28 mouse cellular contexts compared by ENCODE assay signal in genomic region chr15:79677936-79678335, GRCm38 (mm10). TPM values are rescaled to one million over a fixed set of nuclear protein-coding genes. Genes with fewer than 3 reads are reported as not detected.
A peak's percentile ranks its signal among the peaks of the same experiment; 100 is the strongest.
DNase-seq lines count a peak whose midpoint lies in the region; ATAC-seq and TF ChIP-seq lines count a peak whose summit lies in the region.
"Had no signal": no experiment of that assay in that cellular context is flagged by ENCODE, and none has a peak within 500 bp of the region (broad histone marks: within the 10 kb centered on the region; RNA-seq: fewer than 3 reads in every experiment).

No protein-coding gene starts in this region.

- no peak overlapping the region for H3K27ac ChIP-seq in intestine, embryonic 16.5 days (ENCODE audit: low read length)
- no peak overlapping the region for H3K27ac ChIP-seq in intestine, embryonic 15.5 days
- peak overlapping the region; percentile 72 for H3K27ac ChIP-seq in kidney, embryonic 15.5 days
- no peak overlapping the region; the same call in 1 of the 2 replicates for H3K27ac ChIP-seq in liver, embryonic 16.5 days (ENCODE audit: low read length)
- H3K27ac ChIP-seq in liver, postnatal 0 days (ENCODE audit: low read depth): no peak overlapping the region
- H3K27ac ChIP-seq: embryonic facial prominence, embryonic 10.5 days; embryonic facial prominence, embryonic 13.5 days; forebrain, embryonic 12.5 days; forebrain, embryonic 15.5 days; heart, embryonic 15.5 days; hindbrain, embryonic 10.5 days had no signal

- H3K9me3 ChIP-seq in intestine, embryonic 16.5 days (ENCODE audit: control insufficient read depth, low read length): no peaks in the 10 kb centered on the region
- no peaks in the 10 kb centered on the region for H3K9me3 ChIP-seq in intestine, embryonic 15.5 days
- H3K9me3 ChIP-seq in kidney, embryonic 15.5 days (replicated peaks): no peaks in the 10 kb centered on the region
- H3K9me3 ChIP-seq in liver, embryonic 16.5 days (replicated peaks; ENCODE audit: control insufficient read depth, low read length): no peaks in the 10 kb centered on the region
- H3K9me3 ChIP-seq in liver, postnatal 0 days (ENCODE audit: low read length): no peaks in the 10 kb centered on the region
- H3K9me3 ChIP-seq: embryonic facial prominence, embryonic 10.5 days; embryonic facial prominence, embryonic 13.5 days; forebrain, embryonic 12.5 days; forebrain, embryonic 15.5 days; heart, embryonic 12.5 days; heart, embryonic 15.5 days; hindbrain, embryonic 10.5 days had no signal

- H3K27me3 ChIP-seq in intestine, embryonic 16.5 days (replicated peaks; ENCODE audit: control insufficient read depth, insufficient read depth, low read length): no peaks in the 10 kb centered on the region
- no peaks in the 10 kb centered on the region for H3K27me3 ChIP-seq in intestine, embryonic 15.5 days (replicated peaks)
- H3K27me3 ChIP-seq in kidney, embryonic 15.5 days: no peaks in the 10 kb centered on the region
- no peaks in the 10 kb centered on the region for H3K27me3 ChIP-seq in liver, embryonic 16.5 days (ENCODE audit: control insufficient read depth, insufficient read depth, low read depth, low read length)
- H3K27me3 ChIP-seq in liver, postnatal 0 days (ENCODE audit: insufficient read depth, low read length): no peaks in the 10 kb centered on the region
- H3K27me3 ChIP-seq: embryonic facial prominence, embryonic 13.5 days; forebrain, embryonic 12.5 days; forebrain, embryonic 15.5 days; heart, embryonic 12.5 days; heart, embryonic 15.5 days had no signal

- peaks cover 12% of the 10 kb centered on the region; the same call in 1 of the 2 replicates for H3K36me3 ChIP-seq in intestine, embryonic 16.5 days (ENCODE audit: control insufficient read depth, insufficient read depth, low read length)
- peaks cover 38% of the 10 kb centered on the region for H3K36me3 ChIP-seq in intestine, embryonic 15.5 days
- peaks cover 54% of the 10 kb centered on the region for H3K36me3 ChIP-seq in kidney, embryonic 15.5 days
- peaks cover 35% of the 10 kb centered on the region for H3K36me3 ChIP-seq in liver, embryonic 16.5 days (ENCODE audit: control insufficient read depth, insufficient read depth)
- H3K36me3 ChIP-seq in liver, postnatal 0 days (replicated peaks; ENCODE audit: insufficient read depth, low read length): peaks cover 49% of the 10 kb centered on the region

- peak; percentile 53 for ATAC-seq in intestine, embryonic 16.5 days
- ATAC-seq in intestine, embryonic 15.5 days: no peak
- 0 out of 2 replicates have a peak, but pooled peaks have one; percentile 33 for ATAC-seq in kidney, embryonic 15.5 days (replicated peaks; ENCODE audit: low FRiP score)
- peak; percentile 34; the same call in 1 of the 2 replicates for ATAC-seq in liver, embryonic 16.5 days (ENCODE audit: low read depth)
- no peak for ATAC-seq in liver, postnatal 0 days
- ATAC-seq: activated CD4-positive, CD25-positive, alpha-beta regulatory T cell, adult 4 months; forebrain, embryonic 15.5 days had no signal

- no peak overlapping the region for H3K4me2 ChIP-seq in intestine, embryonic 16.5 days (ENCODE audit: low read depth, low read length)
- no peak overlapping the region for H3K4me2 ChIP-seq in intestine, embryonic 15.5 days (replicated peaks)
- H3K4me2 ChIP-seq in kidney, embryonic 15.5 days: no peak overlapping the region
- H3K4me2 ChIP-seq in liver, embryonic 16.5 days (ENCODE audit: low read depth, low read length): no peak overlapping the region
- H3K4me2 ChIP-seq in liver, postnatal 0 days (ENCODE audit: low read depth, low read length): no peak overlapping the region
- H3K4me2 ChIP-seq: embryonic facial prominence, embryonic 13.5 days; forebrain, embryonic 12.5 days; forebrain, embryonic 15.5 days; heart, embryonic 12.5 days; heart, embryonic 15.5 days had no signal

- WGBS in intestine, embryonic 16.5 days: 75% methylated on average over 2 of the region's 2 CpGs
- WGBS in intestine, embryonic 15.5 days: 73% methylated on average over 2 of the region's 2 CpGs
- WGBS in kidney, embryonic 15.5 days: 79% methylated on average over 2 of the region's 2 CpGs
- WGBS in liver, embryonic 16.5 days (ENCODE audit: insufficient replicate concordance): 76% methylated on average over 2 of the region's 2 CpGs
- WGBS in liver, postnatal 0 days (ENCODE audit: insufficient replicate concordance): 74% methylated on average over 2 of the region's 2 CpGs

- TF ChIP-seq CTCF in liver, postnatal 0 days (IDR thresholded peaks at IDR 0.05; ENCODE audit: low read depth): no peak

- H3K9ac ChIP-seq in intestine, embryonic 16.5 days (ENCODE audit: low read depth, low read length): no peak overlapping the region
- H3K9ac ChIP-seq in intestine, embryonic 15.5 days: no peak overlapping the region
- H3K9ac ChIP-seq in kidney, embryonic 15.5 days: no peak overlapping the region
- no peak overlapping the region; the same call in 1 of the 2 replicates for H3K9ac ChIP-seq in liver, embryonic 16.5 days (ENCODE audit: low read depth, low read length)
- no peak overlapping the region for H3K9ac ChIP-seq in liver, postnatal 0 days (replicated peaks)
- H3K9ac ChIP-seq: embryonic facial prominence, embryonic 13.5 days; forebrain, embryonic 12.5 days; forebrain, embryonic 15.5 days; heart, embryonic 12.5 days; heart, embryonic 15.5 days had no signal

- no peak for DNase-seq in kidney, adult 8-10 months
- peak; percentile 42 for DNase-seq in kidney, postnatal 14 days
- DNase-seq in kidney, postnatal 4 days: no peak
- no peak for DNase-seq in liver, postnatal 0 days
- DNase-seq: adrenal gland, adult 8-10 months; adrenal gland, postnatal 25 days; cerebellum, adult 11-12 months; cerebellum, adult 8-10 months; cerebellum, postnatal 10 days; cerebellum, postnatal 36 days; embryo, embryonic 11 days; gastrocnemius, postnatal 25 days; heart, adult 18-20 months; heart, postnatal 10 days; heart, postnatal 36 days had no signal

- H3K4me3 ChIP-seq in intestine, embryonic 16.5 days (ENCODE audit: low read length): no peak overlapping the region
- H3K4me3 ChIP-seq in intestine, embryonic 15.5 days (replicated peaks): no peak overlapping the region
- no peak overlapping the region for H3K4me3 ChIP-seq in kidney, embryonic 15.5 days (replicated peaks)
- H3K4me3 ChIP-seq in liver, embryonic 16.5 days (ENCODE audit: low read depth, low read length): no peak overlapping the region
- no peak overlapping the region for H3K4me3 ChIP-seq in liver, postnatal 0 days (ENCODE audit: low read depth, low read length)
- H3K4me3 ChIP-seq: embryonic facial prominence, embryonic 10.5 days; embryonic facial prominence, embryonic 13.5 days; erythroblast, embryonic 14.5 days; forebrain, embryonic 12.5 days; forebrain, embryonic 15.5 days; heart, embryonic 12.5 days; heart, embryonic 15.5 days; hindbrain, embryonic 10.5 days had no signal

- TF ChIP-seq EP300 in liver, postnatal 0 days (IDR thresholded peaks at IDR 0.05; ENCODE audit: low read depth): no peak

- H3K4me1 ChIP-seq in intestine, embryonic 16.5 days (ENCODE audit: control insufficient read depth, insufficient read depth, low read length): peaks cover 5% of the 10 kb centered on the region; the same call in 1 of the 2 replicates
- peaks cover 4% of the 10 kb centered on the region for H3K4me1 ChIP-seq in intestine, embryonic 15.5 days (replicated peaks)
- peaks cover 18% of the 10 kb centered on the region for H3K4me1 ChIP-seq in kidney, embryonic 15.5 days
- peaks cover 28% of the 10 kb centered on the region for H3K4me1 ChIP-seq in liver, embryonic 16.5 days (ENCODE audit: control insufficient read depth, low read depth, low read length)
- peaks cover 23% of the 10 kb centered on the region for H3K4me1 ChIP-seq in liver, postnatal 0 days (ENCODE audit: insufficient read depth)

RNA-seq across cellular contexts. Expression of gene Tomm22, which starts 7.3 kb away (rescaled TPM):
- 248 and 288 TPM in 2 replicates for polyA plus RNA-seq in intestine, embryonic 16.5 days (2015; fragmentation: Nextera tagmentation; extraction: Ambion mirVana)
- 261 and 272 TPM in 2 replicates for polyA plus RNA-seq in intestine, embryonic 15.5 days (2015; fragmentation: Nextera tagmentation; extraction: Ambion mirVana)
- 249 and 266 TPM in 2 replicates for polyA plus RNA-seq in kidney, embryonic 15.5 days (2015; fragmentation: Nextera tagmentation; extraction: Ambion mirVana)
- polyA plus RNA-seq in liver, embryonic 16.5 days (2015; fragmentation: Nextera tagmentation; extraction: Ambion mirVana): 116 and 125 TPM in 2 replicates
- 123 and 126 TPM in 2 replicates for polyA plus RNA-seq in liver, postnatal 0 days (2015; fragmentation: Nextera tagmentation; extraction: Ambion mirVana)

RNA-seq across cellular contexts. Expression of gene Josd1, which starts 9.8 kb away (rescaled TPM):
- 14.1 and 17.0 TPM in 2 replicates for polyA plus RNA-seq in intestine, embryonic 16.5 days (2015; fragmentation: Nextera tagmentation; extraction: Ambion mirVana)
- polyA plus RNA-seq in intestine, embryonic 15.5 days (2015; fragmentation: Nextera tagmentation; extraction: Ambion mirVana): 18.7 and 19.4 TPM in 2 replicates
- polyA plus RNA-seq in kidney, embryonic 15.5 days (2015; fragmentation: Nextera tagmentation; extraction: Ambion mirVana): 19.0 and 21.1 TPM in 2 replicates
- polyA plus RNA-seq in liver, embryonic 16.5 days (2015; fragmentation: Nextera tagmentation; extraction: Ambion mirVana): 19.2 and 21.6 TPM in 2 replicates
- polyA plus RNA-seq in liver, postnatal 0 days (2015; fragmentation: Nextera tagmentation; extraction: Ambion mirVana): 13.3 and 13.9 TPM in 2 replicates

RNA-seq across cellular contexts. Expression of gene Gtpbp1, which starts 12.7 kb away (rescaled TPM):
- polyA plus RNA-seq in intestine, embryonic 16.5 days (2015; fragmentation: Nextera tagmentation; extraction: Ambion mirVana): 24.5 and 25.3 TPM in 2 replicates
- 27.4 and 29.9 TPM in 2 replicates for polyA plus RNA-seq in intestine, embryonic 15.5 days (2015; fragmentation: Nextera tagmentation; extraction: Ambion mirVana)
- polyA plus RNA-seq in kidney, embryonic 15.5 days (2015; fragmentation: Nextera tagmentation; extraction: Ambion mirVana): 32.6 and 36.5 TPM in 2 replicates
- 26.2 and 28.5 TPM in 2 replicates for polyA plus RNA-seq in liver, embryonic 16.5 days (2015; fragmentation: Nextera tagmentation; extraction: Ambion mirVana)
- polyA plus RNA-seq in liver, postnatal 0 days (2015; fragmentation: Nextera tagmentation; extraction: Ambion mirVana): 14.8 and 16.8 TPM in 2 replicates

RNA-seq across cellular contexts. Expression of gene Cby1, which starts 18.9 kb away (rescaled TPM):
- 37.1 and 37.2 TPM in 2 replicates for polyA plus RNA-seq in intestine, embryonic 16.5 days (2015; fragmentation: Nextera tagmentation; extraction: Ambion mirVana)
- polyA plus RNA-seq in intestine, embryonic 15.5 days (2015; fragmentation: Nextera tagmentation; extraction: Ambion mirVana): 37.6 and 39.0 TPM in 2 replicates
- polyA plus RNA-seq in kidney, embryonic 15.5 days (2015; fragmentation: Nextera tagmentation; extraction: Ambion mirVana): 51.5 and 56.6 TPM in 2 replicates
- polyA plus RNA-seq in liver, embryonic 16.5 days (2015; fragmentation: Nextera tagmentation; extraction: Ambion mirVana): 10.2 and 11.8 TPM in 2 replicates
- polyA plus RNA-seq in liver, postnatal 0 days (2015; fragmentation: Nextera tagmentation; extraction: Ambion mirVana): 8.5 and 8.8 TPM in 2 replicates

RNA-seq across cellular contexts. Expression of gene Fam227a, which starts 19.2 kb away (rescaled TPM):
- 0.60 and 0.72 TPM in 2 replicates for polyA plus RNA-seq in intestine, embryonic 16.5 days (2015; fragmentation: Nextera tagmentation; extraction: Ambion mirVana)
- polyA plus RNA-seq in intestine, embryonic 15.5 days (2015; fragmentation: Nextera tagmentation; extraction: Ambion mirVana): 0.74 and 0.90 TPM in 2 replicates
- 1.3 and 1.5 TPM in 2 replicates for polyA plus RNA-seq in kidney, embryonic 15.5 days (2015; fragmentation: Nextera tagmentation; extraction: Ambion mirVana)
- 0.14 and 0.15 TPM in 2 replicates for polyA plus RNA-seq in liver, embryonic 16.5 days (2015; fragmentation: Nextera tagmentation; extraction: Ambion mirVana)
- polyA plus RNA-seq in liver, postnatal 0 days (2015; fragmentation: Nextera tagmentation; extraction: Ambion mirVana): 0.13 and 0.18 TPM in 2 replicates
- polyA plus RNA-seq: erythroblast, embryonic 14.5 days had no signal

Comparison
In these comparisons a context has a peak if more than half of its experiments do, and no peak if none do; other contexts are left out.
1. ATAC-seq: peak in intestine, embryonic 16.5 days (single experiment), kidney, embryonic 15.5 days (single experiment) and liver, embryonic 16.5 days (single experiment); none in intestine, embryonic 15.5 days (single experiment) and liver, postnatal 0 days (single experiment).